Mouse (Mus musculus) ZHBTc4 (cell line): ENCODE measurements at regions not wholly inside any gene's neighbourhood (a gene's known extent, or its start where the extent isn't known, plus 50 kb on each side); places are given as distances from the start of the nearest gene placed in this dataset.

Source experiments
- DNase-seq: peaks from one replicate; pipeline ENCODE4 v3.0.0-alpha.2; 2011; ENCODE audit warnings: low read depth, low spot score

DNA sequence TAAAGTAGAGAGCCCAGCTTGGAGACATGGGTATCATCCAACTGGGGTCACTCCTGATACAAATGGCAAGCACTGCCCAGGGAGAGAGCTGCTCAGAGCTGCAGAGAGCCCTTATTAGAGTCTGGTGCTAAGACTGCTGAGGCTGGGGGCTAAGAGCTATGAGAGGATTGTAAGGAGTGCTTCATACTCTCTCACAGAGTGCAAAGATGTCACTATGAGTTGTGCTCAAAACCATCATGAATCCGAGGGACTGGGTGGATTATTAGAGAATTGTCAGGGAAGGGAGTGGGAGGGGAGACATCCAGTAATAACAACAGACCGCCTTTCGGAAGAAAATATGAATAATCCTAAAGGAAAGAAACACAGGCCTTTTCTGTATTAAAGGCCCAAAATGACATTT, 107.2 kb upstream of the Fat1 start:
- no peak for DNase-seq

DNA sequence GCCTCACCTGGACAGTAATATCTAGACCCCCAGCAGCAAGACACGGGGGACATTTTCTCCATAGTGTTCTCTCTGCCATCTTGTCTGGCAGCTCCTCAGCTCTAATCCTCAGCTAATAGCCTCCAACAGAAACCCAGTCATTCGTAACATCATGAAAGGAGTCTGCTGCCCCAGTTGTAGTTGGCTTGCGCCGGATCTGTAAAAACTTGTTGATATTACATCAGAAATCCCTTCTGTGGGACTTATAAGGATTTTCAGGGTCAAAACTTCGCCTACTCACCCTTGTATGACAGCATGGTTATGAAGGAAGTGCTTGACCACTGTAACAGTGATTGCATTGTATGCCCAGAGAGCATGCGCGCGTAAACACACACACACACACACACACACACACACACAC, 96.8 kb upstream of the Fat1 start:
- no peak for DNase-seq

DNA sequence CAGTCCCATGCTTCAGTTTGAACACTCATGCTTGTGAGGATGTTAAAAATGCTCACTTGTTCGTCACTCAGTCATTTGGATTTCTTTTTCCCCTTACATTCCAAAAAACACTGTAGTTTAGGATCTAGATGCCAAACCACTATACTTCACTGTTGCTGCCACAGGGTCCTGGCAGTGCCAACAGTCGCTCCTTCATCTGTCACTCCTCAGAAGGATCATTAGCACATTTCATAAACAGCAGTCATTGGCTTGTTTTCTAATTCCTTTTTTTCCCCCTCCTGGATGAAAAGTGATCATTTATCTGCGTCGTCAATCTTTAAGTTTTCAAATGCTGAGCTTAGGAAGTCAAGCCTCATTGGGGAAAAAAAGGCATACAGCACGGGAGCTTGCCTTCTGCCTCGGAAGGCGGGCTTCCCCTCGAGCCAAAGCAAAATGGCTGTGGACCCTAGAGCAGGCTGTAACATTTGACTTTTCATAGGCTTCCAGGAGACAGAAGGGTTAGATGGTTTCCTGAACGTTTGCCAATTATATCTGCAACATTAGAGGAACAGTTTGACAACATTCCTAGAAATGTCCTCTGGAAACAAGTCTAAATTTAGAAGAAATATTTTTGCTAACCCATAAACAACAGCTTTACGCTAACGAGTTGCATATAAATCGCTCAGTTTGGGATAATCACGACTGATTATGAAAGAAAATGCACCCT, 95.6 kb upstream of the Fat1 start:
- no peak for DNase-seq

DNA sequence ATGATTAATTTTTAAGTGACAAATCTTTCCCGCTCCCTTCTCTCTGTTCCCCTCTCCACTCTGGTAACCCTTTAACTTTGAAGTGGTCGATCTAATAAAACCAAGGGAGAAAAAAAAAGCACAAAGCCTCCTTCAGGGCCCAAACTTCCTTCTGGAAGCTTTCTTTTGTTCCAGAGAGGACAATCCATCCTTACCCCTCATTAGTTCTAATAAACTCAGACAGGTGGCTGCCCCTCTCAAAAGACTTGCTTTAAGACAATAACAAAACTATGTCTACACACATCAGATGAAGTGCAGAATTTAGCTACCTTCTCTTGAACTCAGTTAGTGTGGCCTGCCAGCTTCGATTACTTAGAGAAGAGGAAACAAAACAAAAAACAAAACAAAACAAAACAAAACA, 94.6 kb upstream of the Fat1 start:
- no peak for DNase-seq

DNA sequence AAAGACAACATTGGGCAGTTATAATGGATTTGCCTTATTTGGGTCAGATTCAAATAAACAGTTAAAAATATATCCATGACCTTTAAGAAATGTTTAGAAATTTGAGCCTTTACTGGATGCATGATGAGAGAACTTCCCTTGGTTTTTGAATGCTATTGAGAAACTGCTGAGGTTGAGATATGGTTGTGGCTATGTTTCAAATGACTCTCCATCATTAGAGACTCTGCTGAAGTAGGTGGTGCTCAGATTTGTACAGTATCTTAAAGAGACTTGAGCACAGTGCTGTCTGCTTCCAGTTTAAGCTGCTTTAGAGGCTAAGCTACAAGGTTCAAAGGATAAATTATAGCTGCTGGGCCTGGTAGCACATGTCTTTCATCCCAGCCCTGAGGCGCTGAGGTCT, 90.9 kb upstream of the Fat1 start:
- no peak for DNase-seq

DNA sequence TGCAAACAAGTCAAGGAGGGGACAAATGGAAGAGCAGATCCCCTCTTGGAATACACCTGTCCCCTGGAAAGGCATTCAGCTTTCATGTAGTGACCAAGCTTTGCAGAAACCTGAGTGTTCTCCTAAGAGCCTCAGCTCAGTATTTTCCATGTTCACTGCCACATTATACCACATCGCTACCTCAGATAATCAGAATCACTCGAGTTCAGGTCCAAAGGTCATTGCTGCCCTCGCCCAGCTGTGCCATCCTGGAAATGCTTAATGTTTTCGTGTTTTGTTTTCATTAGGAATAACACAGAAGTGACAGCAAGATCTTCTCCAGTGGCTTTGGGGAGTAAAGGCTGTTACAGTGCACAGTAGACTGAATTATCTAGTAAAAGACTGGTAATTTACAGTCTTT, 83.0 kb upstream of the Fat1 start:
- DNase-seq = no peak

DNA sequence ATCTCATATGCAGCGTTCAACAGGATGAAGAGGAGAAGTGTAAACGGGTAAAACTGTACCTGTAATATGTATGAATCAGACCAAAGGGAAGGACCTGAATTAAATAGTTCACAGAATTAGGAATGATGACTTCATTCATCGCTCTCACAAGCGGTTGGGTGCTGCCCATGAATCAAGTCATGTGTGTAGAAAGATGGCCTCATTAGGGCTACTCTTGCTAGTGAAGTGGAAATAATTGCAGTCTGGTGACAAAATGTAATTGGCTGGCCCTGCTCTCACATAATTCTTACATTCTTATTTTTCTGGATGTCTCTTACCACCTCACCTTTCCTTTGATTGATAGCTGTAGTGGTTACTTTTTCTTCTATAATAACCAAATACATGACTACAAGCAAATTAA, 80.1 kb upstream of the Fat1 start:
- no peak for DNase-seq

DNA sequence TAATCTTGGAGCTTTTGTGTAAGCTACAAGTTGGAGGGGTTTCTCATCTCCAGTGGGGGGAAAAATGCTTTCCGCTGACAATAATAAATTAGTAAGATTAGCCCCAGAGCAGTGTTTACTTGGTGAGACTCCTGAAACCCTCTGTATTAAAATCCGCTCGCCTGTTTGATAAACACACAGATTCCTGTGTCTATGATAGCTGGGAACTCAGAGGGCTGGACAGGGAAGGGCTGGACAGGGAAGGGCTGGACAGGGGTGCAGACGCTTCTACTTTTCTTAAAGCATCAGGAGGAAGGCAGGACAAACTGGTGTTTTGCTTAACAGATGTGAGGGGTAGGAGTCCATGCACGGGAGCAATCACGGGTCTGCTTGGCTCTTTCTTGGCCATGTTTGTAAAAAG, 68.0 kb upstream of the Fat1 start:
- DNase-seq = no peak

DNA sequence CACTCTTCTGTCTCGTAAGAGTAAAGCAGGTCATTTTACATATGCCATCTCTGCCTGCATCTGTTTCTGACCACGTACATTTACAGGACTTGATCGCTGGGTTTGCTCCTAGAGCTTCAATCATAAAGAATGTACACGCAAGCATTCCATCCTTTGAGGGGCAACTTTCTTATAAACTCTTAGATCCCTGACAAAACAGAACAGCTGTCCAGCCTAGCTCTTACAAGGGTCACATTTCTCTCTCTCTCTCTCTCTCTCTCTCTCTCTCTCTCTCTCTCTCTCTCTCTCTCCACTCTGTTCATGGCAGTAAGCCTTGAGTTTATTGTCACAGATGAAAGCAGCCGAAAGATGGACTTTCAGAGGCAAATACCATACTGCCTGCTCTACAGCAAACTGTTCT, 67.6 kb upstream of the Fat1 start:
- no peak for DNase-seq

DNA sequence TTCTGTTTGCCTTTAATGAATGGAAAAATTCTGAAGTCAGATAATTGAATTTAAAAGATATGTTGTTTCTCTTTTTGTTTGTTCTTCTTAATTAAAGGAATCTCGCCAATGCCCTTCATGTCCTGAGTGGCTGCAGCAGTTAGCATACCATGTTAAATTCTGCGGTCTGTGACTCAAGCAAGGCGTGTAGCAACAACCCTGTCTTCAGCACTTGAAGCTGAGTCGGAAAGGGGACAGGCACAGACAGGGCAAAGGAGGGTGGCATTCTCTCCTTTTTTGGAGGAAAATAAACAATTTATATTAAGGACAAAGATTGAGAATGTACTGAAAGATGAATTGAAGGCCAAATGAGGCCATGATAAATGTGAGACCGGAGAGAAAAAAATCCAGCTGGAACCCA, 58.2 kb upstream of the Fat1 start:
- no peak for DNase-seq

DNA sequence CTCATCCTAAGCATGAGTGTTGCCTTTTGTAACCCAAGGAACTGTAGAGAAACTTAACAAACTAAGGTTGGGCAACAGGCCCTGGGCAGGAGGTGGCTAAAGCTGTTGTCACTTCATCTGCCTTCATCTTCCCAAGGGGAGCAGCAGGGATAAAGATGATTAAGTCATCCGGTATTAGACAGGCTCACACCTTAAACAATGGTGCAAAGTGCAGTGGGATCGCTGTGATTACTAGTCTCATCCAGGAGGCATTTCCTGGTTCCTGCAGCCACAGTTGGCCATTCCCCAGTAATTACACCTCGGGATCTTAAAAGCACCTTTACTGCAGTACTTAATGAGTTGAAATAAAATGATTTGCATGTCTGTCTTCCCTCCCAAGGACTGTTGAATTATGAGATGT, 57.0 kb upstream of the Fat1 start:
- DNase-seq = no peak

DNA sequence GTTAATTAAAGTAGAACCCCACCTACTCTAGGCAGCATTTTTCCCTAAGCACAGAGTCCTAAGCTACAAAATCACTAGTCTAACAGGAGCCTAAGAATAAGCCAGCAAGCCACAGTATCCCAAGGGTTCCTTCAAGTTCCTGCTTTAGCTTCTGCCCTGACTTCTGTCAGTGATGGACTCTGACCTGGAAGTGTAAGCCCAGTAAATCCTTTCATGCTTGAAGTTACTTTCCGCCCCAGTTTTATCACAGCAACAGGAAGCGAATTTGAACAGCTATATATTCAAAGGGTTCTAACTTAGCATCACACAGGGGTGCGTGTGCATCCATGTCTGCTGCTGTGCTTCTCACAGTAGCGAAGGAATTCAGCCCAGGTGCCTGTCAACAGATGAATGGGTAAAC, 56.1 kb upstream of the Fat1 start:
- DNase-seq = no peak

DNA sequence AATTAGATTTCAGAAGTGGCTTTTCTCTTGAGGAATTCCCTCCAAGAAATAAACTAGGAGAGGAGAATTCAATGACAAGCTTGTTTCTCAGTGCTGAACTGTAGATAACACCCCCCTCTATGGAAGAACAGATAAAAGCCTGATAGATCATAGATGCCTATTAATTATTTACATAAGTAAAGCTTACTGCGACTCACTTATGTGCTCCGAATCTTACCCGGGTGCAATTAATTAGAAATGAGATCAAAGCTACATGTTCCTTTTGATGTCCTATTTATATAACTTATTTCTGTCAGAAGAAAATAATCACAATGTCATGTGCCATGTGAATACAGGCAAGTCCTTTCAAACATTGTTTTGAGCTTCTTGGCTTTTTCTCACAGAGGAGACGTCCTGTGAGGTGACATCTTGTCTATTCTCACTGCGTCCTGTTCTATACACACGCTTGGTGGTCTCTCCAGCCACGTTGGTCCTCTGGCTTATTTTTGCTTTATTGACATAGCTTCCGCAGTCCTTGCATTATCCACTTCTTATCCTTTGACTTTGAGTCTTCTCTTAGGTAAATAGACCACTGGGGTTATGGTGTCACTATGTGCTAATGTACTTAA, 50.7 kb upstream of the Fat1 start:
- no peak for DNase-seq
